ENCODE assay signal across 13 mouse cellular contexts in the genomic region with DNA sequence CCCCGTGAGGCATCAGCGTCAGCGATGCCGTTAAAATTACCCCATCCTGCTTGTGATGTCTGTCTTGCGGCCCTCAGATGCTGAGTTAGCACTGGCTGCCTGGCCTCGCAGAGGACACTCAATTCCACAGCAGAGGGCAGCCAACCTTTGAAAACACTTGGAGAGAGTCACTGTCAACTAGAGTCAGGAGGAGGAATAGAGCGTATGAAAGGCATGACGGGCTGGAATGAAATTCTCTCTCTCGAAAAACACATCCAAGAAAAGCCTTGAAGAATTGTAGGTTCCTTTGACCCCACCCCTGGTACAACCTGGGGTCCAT.
DNase-seq lines count a peak whose midpoint lies in the region; ATAC-seq and TF ChIP-seq lines count a peak whose summit lies in the region.
"Had no signal": no experiment of that assay in that cellular context is flagged by ENCODE, and none has a peak within 500 bp of the region (broad histone marks: within the 10 kb centered on the region; RNA-seq: fewer than 3 reads in every experiment).

No protein-coding gene starts in this region.

- H3K4me1 ChIP-seq in lung, postnatal 0 days (ENCODE audit: insufficient read depth, low read depth, low read length), result peaks cover 16% of the 10 kb centered on the region; the same call in 1 of the 2 replicates
- peaks cover 46% of the 10 kb centered on the region for H3K4me1 ChIP-seq in heart, embryonic 11.5 days (ENCODE audit: control insufficient read depth, insufficient read depth, low read length)

- WGBS in lung, postnatal 0 days, result 68% methylated on average over 9 of the region's 9 CpGs
- 53% methylated on average over 9 of the region's 9 CpGs for WGBS in heart, embryonic 11.5 days (ENCODE audit: insufficient replicate concordance)

- no peak overlapping the region for H3K4me3 ChIP-seq in lung, postnatal 0 days (ENCODE audit: low read depth, low read length)
- no peak overlapping the region for H3K4me3 ChIP-seq in heart, embryonic 11.5 days (ENCODE audit: low read depth, low read length)
- H3K4me3 ChIP-seq: embryonic facial prominence, embryonic 13.5 days; megakaryocyte, embryonic 14.5 days; neural tube, embryonic 15.5 days had no signal

- intact Hi-C loops in gastrocnemius, postnatal 14 days (cut with DNase I; ENCODE audit: low total_unique reads), result no loop called here
- intact Hi-C loops in left cerebral cortex, postnatal 36 days (cut with DNase I), result loop anchor here (10.0 kb wide), 1 partner anchor 177 kb away; the partner anchor contains the start of gene Etv6

- peak; percentile 8; the same call in 1 of the 2 replicates for ATAC-seq in lung, postnatal 0 days
- ATAC-seq in heart, embryonic 11.5 days (replicated peaks; ENCODE audit: insufficient number of reproducible peaks, low FRiP score, low TSS enrichment), result no peak

- H3K27me3 ChIP-seq in lung, postnatal 0 days (replicated peaks; ENCODE audit: insufficient read depth, low read length), result no peaks in the 10 kb centered on the region
- H3K27me3 ChIP-seq in heart, embryonic 11.5 days (ENCODE audit: control insufficient read depth, insufficient read depth, low read length), result no peaks in the 10 kb centered on the region
- H3K27me3 ChIP-seq: embryonic facial prominence, embryonic 13.5 days; megakaryocyte, embryonic 14.5 days; neural tube, embryonic 15.5 days had no signal

- H3K9me3 ChIP-seq in lung, postnatal 0 days (ENCODE audit: low read length), result no peaks in the 10 kb centered on the region
- H3K9me3 ChIP-seq in heart, embryonic 11.5 days (replicated peaks; ENCODE audit: control insufficient read depth, low read length), result no peaks in the 10 kb centered on the region
- H3K9me3 ChIP-seq: embryonic facial prominence, embryonic 13.5 days; megakaryocyte, embryonic 14.5 days; neural tube, embryonic 15.5 days had no signal

- no peak overlapping the region for H3K9ac ChIP-seq in lung, postnatal 0 days (replicated peaks; ENCODE audit: low read depth)
- H3K9ac ChIP-seq in heart, embryonic 11.5 days (ENCODE audit: low read depth, low read length), result no peak overlapping the region; the same call in 1 of the 2 replicates
- H3K9ac ChIP-seq: embryonic facial prominence, embryonic 13.5 days; liver, embryonic 14.5 days; neural tube, embryonic 15.5 days had no signal

- no peaks in the 10 kb centered on the region for H3K36me3 ChIP-seq in lung, postnatal 0 days (ENCODE audit: insufficient read depth, low read length)
- no peaks in the 10 kb centered on the region for H3K36me3 ChIP-seq in heart, embryonic 11.5 days (ENCODE audit: control insufficient read depth, insufficient read depth, low read length)
- H3K36me3 ChIP-seq: neural tube, embryonic 15.5 days had no signal

- H3K4me2 ChIP-seq in lung, postnatal 0 days (replicated peaks; ENCODE audit: low read depth, low read length), result no peak overlapping the region
- H3K4me2 ChIP-seq in heart, embryonic 11.5 days, result peak overlapping the region; percentile 29
- H3K4me2 ChIP-seq: embryonic facial prominence, embryonic 13.5 days; neural tube, embryonic 15.5 days had no signal

- peak; percentile 39 for TF ChIP-seq CTCF in lung, postnatal 0 days (IDR thresholded peaks at IDR 0.05)

- 0 out of 2 replicates have a peak overlapping the region, but pooled peaks have one; percentile 32 for H3K27ac ChIP-seq in lung, postnatal 0 days (ENCODE audit: low read length)
- H3K27ac ChIP-seq in heart, embryonic 11.5 days (ENCODE audit: low read depth, low read length), result peak overlapping the region; percentile 85
- H3K27ac ChIP-seq: embryonic facial prominence, embryonic 13.5 days; liver, embryonic 14.5 days; neural tube, embryonic 15.5 days had no signal

- DNase-seq in gastrocnemius, adult 18-20 months (ENCODE audit: low spot score), result peak; percentile 60
- no peak for DNase-seq in gastrocnemius, postnatal 14 days
- peak; percentile 43 for DNase-seq in lung, postnatal 0 days (ENCODE audit: low spot score)
- no peak for DNase-seq in lung, adult 18-20 months
- peak; percentile 63 for DNase-seq in skeletal muscle tissue, adult 2 months (ENCODE audit: low read depth, low spot score)
- DNase-seq in yolk sac, embryonic 10.5 days (ENCODE audit: low spot score), result no peak
- DNase-seq in left cerebral cortex, postnatal 36 days (ENCODE audit: low spot score in 2 of 2), result no peak
- DNase-seq: B cell, adult 2 months had no signal

- no peak for TF ChIP-seq EP300 in lung, postnatal 0 days (IDR thresholded peaks at IDR 0.05)

Comparison
In these comparisons a context has a peak if more than half of its experiments do, and no peak if none do; other contexts are left out.
1. DNase-seq: peak in gastrocnemius, adult 18-20 months (single experiment), lung, postnatal 0 days (single experiment) and skeletal muscle tissue, adult 2 months (single experiment); none in gastrocnemius, postnatal 14 days (single experiment), lung, adult 18-20 months (0 of 2), yolk sac, embryonic 10.5 days (single experiment) and left cerebral cortex, postnatal 36 days (0 of 2).